Mouse (Mus musculus) cerebellum, postnatal 25 days (tissue): ENCODE results near the gene Dlx2.
A peak's percentile ranks its signal among the peaks of the same experiment; 100 is the strongest.

Experiments used
- DNase-seq, 2 experiments: peaks; one replicate each; pipeline ENCODE4 v3.0.0; 2021; ENCODE audit warnings: mixed read lengths in 2 of 2

Gene Dlx2

GRCm38 (mm10) chr2:71546640-71547071, at the start of gene Dlx2:
Dlx2 (minus strand) TSS chr2:71546754.
- DNase-seq = peak in 1 of 2 experiments; percentile 40

GRCm38 (mm10) chr2:71594466-71594865, 47.9 kb upstream of the Dlx2 start:
- no peak for DNase-seq

- DNase-seq = no peak
These were observed 42.6 kb upstream of the Dlx2 start for GRCm38 (mm10) chr2:71589114-71589513.

- no peak for DNase-seq
These were observed 34.9 kb upstream of the Dlx2 start for GRCm38 (mm10) chr2:71581488-71581887.

- peak; percentile 24 to 65 for DNase-seq
These were observed 34.3 kb upstream of the Dlx2 start for GRCm38 (mm10) chr2:71580632-71581466.

- DNase-seq = no peak
These were observed 30.5 kb upstream of the Dlx2 start for GRCm38 (mm10) chr2:71577059-71577458.

GRCm38 (mm10) chr2:71573736-71574135, 27.2 kb upstream of the Dlx2 start:
- DNase-seq = no peak

GRCm38 (mm10) chr2:71566466-71566865, 19.9 kb upstream of the Dlx2 start:
- DNase-seq = no peak

GRCm38 (mm10) chr2:71556071-71556470, 9.5 kb upstream of the Dlx2 start:
- no peak for DNase-seq

GRCm38 (mm10) chr2:71551704-71552103, 5.2 kb upstream of the Dlx2 start:
- DNase-seq = no peak

GRCm38 (mm10) chr2:71550330-71550729, 3.8 kb upstream of the Dlx2 start:
- DNase-seq = no peak

- peak; percentile 69 to 84 for DNase-seq
These were observed 1.3 kb upstream of the Dlx2 start for GRCm38 (mm10) chr2:71547829-71548228.

- peak in 1 of 2 experiments; percentile 35 for DNase-seq
These were observed 493 bp downstream of the Dlx2 start for GRCm38 (mm10) chr2:71545882-71546639.

GRCm38 (mm10) chr2:71545401-71545881, 1.1 kb downstream of the Dlx2 start:
- DNase-seq = no peak

GRCm38 (mm10) chr2:71544391-71545285, 1.9 kb downstream of the Dlx2 start:
- DNase-seq = peak in 1 of 2 experiments; percentile 32

GRCm38 (mm10) chr2:71543948-71544347, 2.6 kb downstream of the Dlx2 start:
- no peak for DNase-seq

GRCm38 (mm10) chr2:71543531-71543930, 3.0 kb downstream of the Dlx2 start:
- no peak for DNase-seq

- DNase-seq = no peak
These were observed 3.7 kb downstream of the Dlx2 start for GRCm38 (mm10) chr2:71542816-71543301.

GRCm38 (mm10) chr2:71542227-71542815, 4.2 kb downstream of the Dlx2 start:
- DNase-seq = no peak

GRCm38 (mm10) chr2:71541418-71542226, 4.9 kb downstream of the Dlx2 start:
- DNase-seq = no peak
